Mouse (Mus musculus): ENCODE results near the gene Nxf1. TPM values are rescaled to one million over a fixed set of nuclear protein-coding genes. Genes with fewer than 3 reads are reported as not detected.

Nxf1 gene
- total and polyA plus RNA-seq, 3 experiments = 48.0 to 165 (median 102) TPM

GRCm38 (mm10) chr19:8819596-8820423 is 62.9 kb downstream of the Nxf1 start, which contains the start of gene Hnrnpul2:
Gene Hnrnpul2 (plus strand): TSS chr19:8820010.
- DNase-seq = peak; percentile 99

Small RNAs within 50 kb of the gene (microRNA-seq; reads per million reads assigned to microRNA genes)
- gene Mir6992 = 0 reads per million in 2 experiments

Other genes with a start within 250 kb of the Nxf1 start
Only the 30 nearest of the 33 such genes appear.
- gene Slc22a8, start 165.8 kb upstream of the Nxf1 start, total RNA-seq (2021) = under 1 TPM; 0.17 to 0.31 TPM
- 0.27 and 0.34 TPM in 2 replicates for gene Slc22a8, start 165.8 kb upstream of the Nxf1 start, polyA plus RNA-seq (2012; rRNA removed)
- not detected for gene Slc22a6, start 139.0 kb upstream of the Nxf1 start, total RNA-seq (2021)
- 0.06 TPM in 1 of 2 replicates, not detected in the other for gene Slc22a6, start 139.0 kb upstream of the Nxf1 start, polyA plus RNA-seq (2012; rRNA removed)
- gene Chrm1, start 93.3 kb upstream of the Nxf1 start, total RNA-seq (2021) = 1 to 10 TPM in 1 of 2 experiments, under 1 TPM in 1; 0.86 to 1.9 TPM
- gene Chrm1, start 93.3 kb upstream of the Nxf1 start, polyA plus RNA-seq (2012; rRNA removed) = 1.1 and 1.5 TPM in 2 replicates
- 100 to 1,000 TPM; 202 to 548 TPM for gene Slc3a2, start 33.7 kb upstream of the Nxf1 start, total RNA-seq (2021)
- gene Slc3a2, start 33.7 kb upstream of the Nxf1 start, polyA plus RNA-seq (2012; rRNA removed) = 162 and 192 TPM in 2 replicates
- gene Wdr74, start 21.2 kb upstream of the Nxf1 start, total RNA-seq (2021) = 10 to 100 TPM; 54.3 to 77.1 TPM
- 23.4 and 24.0 TPM in 2 replicates for gene Wdr74, start 21.2 kb upstream of the Nxf1 start, polyA plus RNA-seq (2012; rRNA removed)
- gene 1700092M07Rik, start 16.4 kb upstream of the Nxf1 start, total RNA-seq (2021) = under 1 TPM; 0.79 to 0.84 TPM
- not detected in 2 replicates for gene 1700092M07Rik, start 16.4 kb upstream of the Nxf1 start, polyA plus RNA-seq (2012; rRNA removed)
- 10 to 100 TPM; 80.4 to 95.4 TPM for gene Stx5a, start 15.7 kb upstream of the Nxf1 start, total RNA-seq (2021)
- gene Stx5a, start 15.7 kb upstream of the Nxf1 start, polyA plus RNA-seq (2012; rRNA removed) = 67.1 and 73.5 TPM in 2 replicates
- gene Tmem223, start 13.9 kb downstream of the Nxf1 start, total RNA-seq (2021) = 100 to 1,000 TPM; 114 to 134 TPM
- gene Tmem223, start 13.9 kb downstream of the Nxf1 start, polyA plus RNA-seq (2012; rRNA removed) = 352 and 381 TPM in 2 replicates
- gene Tmem179b, start 17.4 kb downstream of the Nxf1 start, total RNA-seq (2021) = 10 to 100 TPM; 60.9 to 62.7 TPM
- gene Tmem179b, start 17.4 kb downstream of the Nxf1 start, polyA plus RNA-seq (2012; rRNA removed) = 163 and 218 TPM in 2 replicates
- gene Taf6l, start 29.3 kb downstream of the Nxf1 start, total RNA-seq (2021) = 10 to 100 TPM; 11.9 to 17.2 TPM
- 22.4 and 25.1 TPM in 2 replicates for gene Taf6l, start 29.3 kb downstream of the Nxf1 start, polyA plus RNA-seq (2012; rRNA removed)
- 100 to 1,000 TPM in 1 of 2 experiments, 10 to 100 TPM in 1; 71.9 to 103 TPM for gene Polr2g, start 41.5 kb downstream of the Nxf1 start, total RNA-seq (2021)
- gene Polr2g, start 41.5 kb downstream of the Nxf1 start, polyA plus RNA-seq (2012; rRNA removed) = 24.0 and 25.9 TPM in 2 replicates
- gene Zbtb3, start 45.5 kb downstream of the Nxf1 start, total RNA-seq (2021) = 1 to 10 TPM; 2.1 to 3.4 TPM
- 1.9 and 2.4 TPM in 2 replicates for gene Zbtb3, start 45.5 kb downstream of the Nxf1 start, polyA plus RNA-seq (2012; rRNA removed)
- 10 to 100 TPM; 28.8 to 39.3 TPM for gene Ttc9c, start 62.3 kb downstream of the Nxf1 start, total RNA-seq (2021)
- 5.4 and 7.0 TPM in 2 replicates for gene Ttc9c, start 62.3 kb downstream of the Nxf1 start, polyA plus RNA-seq (2012; rRNA removed)
- gene Hnrnpul2, start 62.9 kb downstream of the Nxf1 start, total RNA-seq (2021) = 10 to 100 TPM; 56.3 to 57.4 TPM
- 8.4 and 10.0 TPM in 2 replicates for gene Hnrnpul2, start 62.9 kb downstream of the Nxf1 start, polyA plus RNA-seq (2012; rRNA removed)
- gene AC129217.1, start 72.7 kb downstream of the Nxf1 start, total RNA-seq (2021) = 10 to 100 TPM in 1 of 2 experiments, not detected in 1; 11.6 TPM
- not detected in 2 replicates for gene AC129217.1, start 72.7 kb downstream of the Nxf1 start, polyA plus RNA-seq (2012; rRNA removed)
- 100 to 1,000 TPM; 178 to 191 TPM for gene Bscl2, start 80.4 kb downstream of the Nxf1 start, total RNA-seq (2021)
- gene Bscl2, start 80.4 kb downstream of the Nxf1 start, polyA plus RNA-seq (2012; rRNA removed) = 373 and 386 TPM in 2 replicates
- 1 to 10 TPM; 5.7 to 7.0 TPM for gene Gng3, start 82.1 kb downstream of the Nxf1 start, total RNA-seq (2021)
- 6.8 and 7.3 TPM in 2 replicates for gene Gng3, start 82.1 kb downstream of the Nxf1 start, polyA plus RNA-seq (2012; rRNA removed)
- gene Lrrn4cl, start 93.7 kb downstream of the Nxf1 start, total RNA-seq (2021) = 1 to 10 TPM; 2.2 to 6.2 TPM
- 1.2 and 1.3 TPM in 2 replicates for gene Lrrn4cl, start 93.7 kb downstream of the Nxf1 start, polyA plus RNA-seq (2012; rRNA removed)
- 100 to 1,000 TPM; 197 to 224 TPM for gene Ubxn1, start 114.4 kb downstream of the Nxf1 start, total RNA-seq (2021)
- gene Ubxn1, start 114.4 kb downstream of the Nxf1 start, polyA plus RNA-seq (2012; rRNA removed) = 140 and 142 TPM in 2 replicates
- gene Uqcc3, start 123.8 kb downstream of the Nxf1 start, total RNA-seq (2021) = 10 to 100 TPM; 48.7 to 76.9 TPM
- 16.0 and 18.1 TPM in 2 replicates for gene Uqcc3, start 123.8 kb downstream of the Nxf1 start, polyA plus RNA-seq (2012; rRNA removed)
- gene Lbhd1, start 126.7 kb downstream of the Nxf1 start, total RNA-seq (2021) = 10 to 100 TPM in 1 of 2 experiments, 1 to 10 TPM in 1; 5.8 to 13.3 TPM
- gene Lbhd1, start 126.7 kb downstream of the Nxf1 start, polyA plus RNA-seq (2012; rRNA removed) = 0.28 and 1.1 TPM in 2 replicates
- gene Gm49403, start 126.9 kb downstream of the Nxf1 start, total RNA-seq (2021) = not detected
- gene Gm49403, start 126.9 kb downstream of the Nxf1 start, polyA plus RNA-seq (2012; rRNA removed) = not detected in 2 replicates
- 10 to 100 TPM; 46.8 to 53.6 TPM for gene 1810009A15Rik, start 131.8 kb downstream of the Nxf1 start, total RNA-seq (2021)
- 4.3 and 5.6 TPM in 2 replicates for gene 1810009A15Rik, start 131.8 kb downstream of the Nxf1 start, polyA plus RNA-seq (2012; rRNA removed)
- gene Gm49416, start 131.9 kb downstream of the Nxf1 start, total RNA-seq (2021) = 1 to 10 TPM; 3.2 to 4.5 TPM
- gene Gm49416, start 131.9 kb downstream of the Nxf1 start, polyA plus RNA-seq (2012; rRNA removed) = not detected in 2 replicates
- 10 to 100 TPM; 21.5 to 23.7 TPM for gene Ints5, start 135.9 kb downstream of the Nxf1 start, total RNA-seq (2021)
- 23.5 and 29.6 TPM in 2 replicates for gene Ints5, start 135.9 kb downstream of the Nxf1 start, polyA plus RNA-seq (2012; rRNA removed)
- 100 to 1,000 TPM; 172 to 199 TPM for gene Ganab, start 141.0 kb downstream of the Nxf1 start, total RNA-seq (2021)
- gene Ganab, start 141.0 kb downstream of the Nxf1 start, polyA plus RNA-seq (2012; rRNA removed) = 77.2 and 98.7 TPM in 2 replicates
- 10 to 100 TPM; 57.0 to 70.5 TPM for gene B3gat3, start 163.3 kb downstream of the Nxf1 start, total RNA-seq (2021)
- gene B3gat3, start 163.3 kb downstream of the Nxf1 start, polyA plus RNA-seq (2012; rRNA removed) = 147 and 159 TPM in 2 replicates
- 10 to 100 TPM; 37.0 to 46.9 TPM for gene Rom1, start 172.3 kb downstream of the Nxf1 start, total RNA-seq (2021)
- 105 and 116 TPM in 2 replicates for gene Rom1, start 172.3 kb downstream of the Nxf1 start, polyA plus RNA-seq (2012; rRNA removed)
- 10 to 100 TPM; 39.7 to 51.0 TPM for gene Eml3, start 172.5 kb downstream of the Nxf1 start, total RNA-seq (2021)
- gene Eml3, start 172.5 kb downstream of the Nxf1 start, polyA plus RNA-seq (2012; rRNA removed) = 70.6 and 80.7 TPM in 2 replicates
- gene Mta2, start 184.8 kb downstream of the Nxf1 start, total RNA-seq (2021) = 10 to 100 TPM; 81.8 to 86.1 TPM
- gene Mta2, start 184.8 kb downstream of the Nxf1 start, polyA plus RNA-seq (2012; rRNA removed) = 15.9 and 20.6 TPM in 2 replicates

Measured in adrenal gland, adult 2 months (tissue).